Mouse (Mus musculus) hindbrain, embryonic 11.5 days (tissue): ENCODE results near the gene Mast2. TPM values are rescaled to one million over a fixed set of nuclear protein-coding genes. Genes with fewer than 3 reads are reported as not detected.

Experiments used
- ATAC-seq: fragments of 200-750 bp; cut with Nextera tagmentation; 2 replicates; pipeline ENCODE4 v1.8.0; 2017; ENCODE audit warnings: mild to moderate bottlenecking, moderate TSS enrichment, moderate library complexity; ENCODE audit not compliant: low FRiP score
- DNase-seq: peaks from one replicate; pipeline ENCODE4 v3.0.0-alpha.2; 2015; ENCODE audit warnings: low spot score
- H3K27ac ChIP-seq: fragments of 300-500 bp; sonication (generic); 2 replicates; pipeline ENCODE4 v1.5.1; 2014; ENCODE audit warnings: mild to moderate bottlenecking, low read depth, low read length
- H3K27me3 ChIP-seq: fragments of 300-500 bp; sonication (generic); 2 replicates; pipeline ENCODE4 v1.6.1; 2014; ENCODE audit warnings: mild to moderate bottlenecking, low read length, moderate library complexity, mixed read lengths; ENCODE audit not compliant: control insufficient read depth, insufficient read depth
- H3K36me3 ChIP-seq: fragments of 300-500 bp; sonication (generic); 2 replicates; pipeline ENCODE4 v1.6.1; 2014; ENCODE audit warnings: mild to moderate bottlenecking, low read length, moderate library complexity, mixed read lengths; ENCODE audit not compliant: control insufficient read depth, insufficient read depth
- H3K4me1 ChIP-seq: fragments of 300-500 bp; sonication (generic); replicated peaks from 2 replicates; pipeline ENCODE4 v1.6.1; 2014; ENCODE audit warnings: low read length, mixed read lengths; ENCODE audit not compliant: control insufficient read depth, insufficient read depth
- H3K4me2 ChIP-seq: fragments of 300-500 bp; sonication (generic); replicated peaks from 2 replicates; pipeline ENCODE4 v1.6.1; 2014; ENCODE audit warnings: mild to moderate bottlenecking, low read depth, low read length
- H3K4me3 ChIP-seq: fragments of 300-500 bp; sonication (generic); 2 replicates; pipeline ENCODE4 v1.5.1; 2014; ENCODE audit warnings: low read depth, low read length
- H3K9ac ChIP-seq: fragments of 300-500 bp; sonication (generic); 2 replicates; pipeline ENCODE4 v1.6.1; 2014; ENCODE audit warnings: low read depth, low read length
- H3K9me3 ChIP-seq: fragments of 300-500 bp; sonication (generic); 2 replicates; pipeline ENCODE4 v1.6.1; 2016; ENCODE audit warnings: low read length; ENCODE audit not compliant: control insufficient read depth
- WGBS: fragments of 180-500 bp; shearing (Covaris S2); extraction: QIAGEN DNeasy Blood & Tissue Kit; methylation state at CpG from one replicate; pipeline ENCODE4 v1.1.7; 2014; 5-methylcytosine and 5-hydroxymethylcytosine counted together
- polyA plus RNA-seq: library from polyadenylated mRNA; unstranded; fragments of >200 nt; fragmentation: Nextera tagmentation; extraction: Ambion mirVana; gene quantifications from 2 replicates; pipeline ENCODE4 v1.2.1, GENCODE M21; 2014

The Mast2 gene
- polyA plus RNA-seq, 1 experiment from 2014 or later: 59.0 TPM

DNA sequence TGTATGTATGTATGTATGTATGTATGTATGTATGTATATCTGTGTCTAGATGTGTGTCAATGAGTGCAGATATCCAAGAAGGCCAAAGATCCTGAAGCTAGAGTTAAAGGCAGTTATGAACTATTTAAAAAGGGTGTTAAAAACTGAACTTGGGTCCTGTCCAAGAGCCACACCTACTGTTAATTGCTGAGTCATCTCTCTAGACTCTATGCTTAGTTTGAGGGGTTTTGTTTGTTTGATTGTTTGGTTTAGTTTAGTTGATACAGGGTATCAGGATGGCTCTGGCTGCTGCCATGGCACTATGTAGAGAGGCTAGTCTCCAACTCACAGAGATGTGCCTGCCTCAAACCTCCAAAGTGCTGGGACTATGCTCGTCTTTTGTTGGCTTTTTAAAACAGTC is 61.3 kb downstream of the Mast2 start:
- Histone ChIP-seq H3K9ac (no peak overlapping the region), H3K4me2 (no peak overlapping the region), H3K27me3 (no peaks in the 10 kb centered on the region), H3K36me3 (no peaks in the 10 kb centered on the region), H3K9me3 (no peaks in the 10 kb centered on the region), H3K27ac (no peak overlapping the region), H3K4me3 (no peak overlapping the region), H3K4me1 (no peaks in the 10 kb centered on the region; the same call in 1 of the 2 replicates)
- DNase-seq: no peak
- no peak for ATAC-seq
- 97% methylated on average over 1 of the region's 1 CpGs for WGBS

DNA sequence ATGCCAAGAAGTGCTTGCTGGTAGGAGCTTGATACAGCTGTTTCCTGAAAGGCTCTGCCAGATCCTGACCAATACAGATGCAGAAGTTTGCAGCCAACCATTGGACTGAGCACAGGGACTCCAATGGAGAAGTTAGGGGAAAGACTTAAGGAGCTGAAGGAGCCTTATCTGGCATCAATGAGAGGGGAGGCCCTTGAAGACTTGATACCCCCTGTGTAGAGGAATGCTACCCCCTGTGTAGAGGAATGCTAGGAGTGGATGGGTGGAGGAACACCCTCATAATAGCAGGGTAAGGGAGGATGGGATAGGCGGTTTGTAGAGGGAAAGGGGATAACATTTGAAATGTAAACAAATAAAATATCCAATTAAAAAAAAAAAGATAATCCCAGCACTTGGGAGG is 65.9 kb downstream of the Mast2 start:
- no peak for ATAC-seq
- no peak overlapping the region for H3K4me2 ChIP-seq
- no peaks in the 10 kb centered on the region for H3K27me3 ChIP-seq
- WGBS: 41% methylated on average over 1 of the region's 1 CpGs
- H3K4me3 ChIP-seq: no peak overlapping the region
- no peaks in the 10 kb centered on the region for H3K4me1 ChIP-seq
- no peaks in the 10 kb centered on the region for H3K36me3 ChIP-seq
- H3K9ac ChIP-seq: no peak overlapping the region
- H3K27ac ChIP-seq: no peak overlapping the region
- no peak for DNase-seq
- no peaks in the 10 kb centered on the region for H3K9me3 ChIP-seq

DNA sequence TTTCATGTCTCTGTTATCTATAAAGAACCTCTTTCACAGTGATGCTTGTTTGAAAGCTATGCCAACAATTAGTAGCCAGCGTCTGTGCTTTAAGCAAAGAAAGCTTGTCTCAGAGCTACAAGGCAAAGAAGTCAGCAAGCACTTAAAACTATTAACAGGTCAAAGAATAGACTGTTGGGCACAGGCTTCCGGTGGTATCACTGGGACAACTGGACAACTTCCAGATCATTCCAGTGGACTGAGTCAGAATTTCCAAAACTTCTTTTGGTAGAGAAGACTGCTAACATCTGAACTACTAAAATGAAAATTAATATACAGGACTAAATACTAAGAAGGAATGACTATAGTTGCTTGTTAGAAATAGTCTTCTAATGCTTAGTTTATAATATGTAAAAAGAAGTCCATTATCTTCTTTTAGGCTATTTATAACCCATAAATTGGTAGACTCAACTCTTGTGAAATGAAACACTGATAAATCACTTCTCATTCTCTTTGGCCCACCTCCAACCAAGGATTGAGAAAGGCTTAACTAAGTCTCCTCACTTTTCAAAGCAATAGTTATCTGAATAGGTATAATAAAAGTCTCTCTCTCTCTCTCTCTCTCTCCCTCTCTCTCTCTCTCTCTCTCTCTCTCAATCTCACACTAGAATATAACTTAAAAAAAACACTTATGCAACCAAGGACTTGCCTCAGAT is 85.9 kb downstream of the Mast2 start:
- ATAC-seq (no peak), DNase-seq (no peak)
- Histone ChIP-seq H3K9me3 (no peaks in the 10 kb centered on the region), H3K27ac (no peak overlapping the region), H3K4me1 (no peaks in the 10 kb centered on the region), H3K4me2 (no peak overlapping the region), H3K36me3 (no peaks in the 10 kb centered on the region), H3K4me3 (no peak overlapping the region), H3K9ac (no peak overlapping the region), H3K27me3 (no peaks in the 10 kb centered on the region)
- WGBS: 96% methylated on average over 2 of the region's 2 CpGs

DNA sequence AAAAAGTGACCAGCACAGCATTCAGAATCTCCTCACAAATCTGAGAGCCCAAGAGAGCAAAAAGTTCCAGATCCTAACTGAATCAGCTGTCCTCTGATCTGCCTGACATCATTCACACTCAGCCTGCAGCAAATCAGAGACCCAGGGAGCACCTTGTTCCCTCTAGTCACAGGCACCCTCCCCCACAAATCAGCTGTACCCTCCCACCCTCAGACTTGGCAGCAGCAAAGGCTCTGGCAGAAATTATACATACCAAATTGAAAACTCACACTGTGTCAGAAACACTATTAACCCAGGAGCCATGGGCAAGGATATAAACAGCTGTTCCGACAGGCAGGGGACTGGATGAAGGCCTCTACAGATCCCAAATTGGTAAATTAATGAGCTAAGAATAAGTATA is 92.3 kb downstream of the Mast2 start:
- DNase-seq (no peak), ATAC-seq (no peak)
- no peak overlapping the region for H3K4me3 ChIP-seq
- no peaks in the 10 kb centered on the region for H3K9me3 ChIP-seq
- no peak overlapping the region for H3K4me2 ChIP-seq
- H3K36me3 ChIP-seq: no peaks in the 10 kb centered on the region
- H3K27me3 ChIP-seq: no peaks in the 10 kb centered on the region
- no peak overlapping the region for H3K27ac ChIP-seq
- 84% methylated on average over 1 of the region's 1 CpGs for WGBS
- no peaks in the 10 kb centered on the region for H3K4me1 ChIP-seq
- H3K9ac ChIP-seq: no peak overlapping the region

DNA sequence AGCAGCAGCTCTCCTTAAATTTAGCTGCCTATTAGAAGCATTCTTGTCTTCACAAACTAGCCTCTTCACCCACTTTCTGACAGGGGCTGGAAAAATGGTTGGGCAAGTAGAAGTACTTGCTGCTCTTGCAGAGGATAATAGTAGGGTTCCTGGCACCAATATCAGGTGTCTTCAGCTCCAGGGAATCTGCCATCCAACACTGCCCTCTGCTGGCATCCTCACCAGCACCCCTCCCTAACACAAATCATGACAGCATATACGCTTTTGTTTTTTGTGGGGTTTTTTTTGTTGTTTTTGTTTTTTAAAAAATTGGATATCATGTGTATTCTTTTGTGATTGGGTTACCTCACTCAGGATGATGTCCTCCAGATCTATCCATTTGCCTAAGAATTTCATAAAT is 105.9 kb downstream of the Mast2 start:
- DNase-seq (no peak), ATAC-seq (no peak)
- Histone ChIP-seq H3K27me3 (no peaks in the 10 kb centered on the region), H3K9ac (no peak overlapping the region), H3K4me1 (no peaks in the 10 kb centered on the region), H3K4me2 (no peak overlapping the region), H3K36me3 (no peaks in the 10 kb centered on the region), H3K27ac (no peak overlapping the region), H3K4me3 (no peak overlapping the region), H3K9me3 (no peaks in the 10 kb centered on the region)
- 88% methylated on average over 1 of the region's 1 CpGs for WGBS

DNA sequence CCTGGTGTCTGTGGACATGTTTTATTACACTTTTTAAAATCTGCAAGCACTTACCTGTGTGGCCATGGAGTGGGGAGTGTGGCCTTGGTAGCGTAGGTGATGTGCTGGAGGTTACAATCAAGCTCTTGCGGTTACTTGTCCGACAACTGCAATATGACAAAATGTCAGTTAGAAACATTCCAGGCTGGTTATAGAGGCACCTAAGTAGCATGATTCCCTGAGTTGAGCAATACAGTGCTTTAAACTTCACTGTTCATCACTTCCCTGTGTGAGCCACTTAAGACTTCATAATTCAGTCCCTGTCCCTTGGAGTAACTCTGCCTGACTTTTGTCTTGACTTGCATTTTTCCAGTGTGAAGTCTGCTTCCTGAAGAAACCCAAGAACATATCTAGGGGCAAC is 111.1 kb downstream of the Mast2 start:
- no peak for ATAC-seq
- DNase-seq: no peak
- WGBS: 95% methylated on average over 3 of the region's 3 CpGs
- H3K27ac ChIP-seq: no peak overlapping the region
- H3K9me3 ChIP-seq: no peaks in the 10 kb centered on the region
- H3K36me3 ChIP-seq: no peaks in the 10 kb centered on the region
- no peak overlapping the region for H3K4me3 ChIP-seq
- H3K9ac ChIP-seq: no peak overlapping the region
- H3K27me3 ChIP-seq: no peaks in the 10 kb centered on the region
- no peaks in the 10 kb centered on the region for H3K4me1 ChIP-seq
- H3K4me2 ChIP-seq: no peak overlapping the region

DNA sequence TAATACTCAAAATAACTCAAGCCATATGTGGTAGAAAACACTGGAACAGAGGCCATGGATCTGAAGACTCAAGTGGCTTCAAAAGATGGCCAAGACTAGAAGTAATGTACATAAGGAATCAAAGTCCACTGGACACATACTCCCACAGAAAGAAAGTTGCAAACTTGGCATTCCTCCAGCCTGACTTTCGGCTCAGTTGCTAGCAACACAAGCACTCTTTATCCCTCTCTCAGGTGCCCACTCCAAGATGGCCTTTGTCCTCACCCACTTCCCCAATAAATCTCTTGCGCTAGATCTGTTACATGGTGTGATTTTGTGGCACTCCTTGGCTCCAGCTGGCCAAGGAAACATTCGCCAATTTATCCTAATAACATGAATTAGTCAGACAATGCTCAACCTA is 111.5 kb downstream of the Mast2 start:
- Histone ChIP-seq H3K27ac (no peak overlapping the region), H3K27me3 (no peaks in the 10 kb centered on the region), H3K9ac (no peak overlapping the region), H3K4me2 (no peak overlapping the region), H3K9me3 (no peaks in the 10 kb centered on the region), H3K4me1 (no peaks in the 10 kb centered on the region), H3K4me3 (no peak overlapping the region), H3K36me3 (no peaks in the 10 kb centered on the region)
- ATAC-seq: no peak
- no peak for DNase-seq
- WGBS: 90% methylated on average over 3 of the region's 3 CpGs

DNA sequence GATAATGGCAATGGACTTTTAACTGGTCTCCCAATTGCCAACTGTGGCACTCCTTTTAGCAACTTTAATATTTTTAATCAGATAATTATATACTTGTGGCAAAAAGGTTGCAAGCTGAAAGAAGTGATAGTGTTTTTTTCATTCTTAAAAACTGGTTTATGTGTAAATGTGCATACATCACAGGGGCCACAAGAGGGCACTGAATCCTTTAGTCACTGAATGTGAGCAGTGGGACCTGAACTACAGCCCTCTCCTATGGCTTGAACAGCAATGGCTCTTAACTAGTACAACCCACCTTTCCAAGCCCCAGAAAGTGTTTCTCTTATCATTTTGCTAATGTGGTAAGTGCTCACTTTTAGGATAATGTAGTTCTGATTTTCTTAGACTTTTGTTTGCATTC is 121.9 kb downstream of the Mast2 start:
- Histone ChIP-seq H3K27ac (no peak overlapping the region), H3K4me1 (no peaks in the 10 kb centered on the region), H3K9me3 (no peaks in the 10 kb centered on the region), H3K9ac (no peak overlapping the region), H3K36me3 (no peaks in the 10 kb centered on the region), H3K4me3 (no peak overlapping the region), H3K4me2 (no peak overlapping the region), H3K27me3 (no peaks in the 10 kb centered on the region)
- ATAC-seq: no peak
- DNase-seq: peak; percentile 65

DNA sequence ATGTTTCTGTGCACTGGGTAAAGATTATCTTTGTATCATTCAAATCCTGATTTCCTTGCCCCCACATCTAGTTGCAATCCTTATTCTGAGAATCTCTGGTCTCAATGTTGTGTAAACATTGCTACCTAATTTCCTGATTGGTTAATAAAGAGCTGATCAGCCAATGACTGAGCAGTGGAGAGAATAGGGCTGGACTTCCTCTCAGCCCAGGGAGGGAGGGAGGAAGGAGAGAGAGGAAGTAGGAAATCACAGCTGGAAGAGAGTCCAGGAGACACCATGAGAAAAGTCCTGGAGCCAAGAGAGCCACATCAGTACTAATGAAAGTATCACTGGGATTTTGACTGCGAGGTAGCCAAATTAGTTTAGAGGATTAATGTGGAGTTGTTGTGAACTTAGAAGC is 127.7 kb downstream of the Mast2 start:
- 89% methylated on average over 1 of the region's 1 CpGs for WGBS
- ATAC-seq (no peak), DNase-seq (no peak)
- Histone ChIP-seq H3K27me3 (no peaks in the 10 kb centered on the region), H3K4me3 (no peak overlapping the region), H3K9ac (no peak overlapping the region), H3K36me3 (no peaks in the 10 kb centered on the region), H3K9me3 (no peaks in the 10 kb centered on the region), H3K27ac (no peak overlapping the region), H3K4me1 (no peaks in the 10 kb centered on the region), H3K4me2 (no peak overlapping the region)
